Mouse (Mus musculus) lung, embryonic 14.5 days (tissue): ENCODE measurements around the gene Muc1. TPM values are rescaled to one million over a fixed set of nuclear protein-coding genes. Genes with fewer than 3 reads are reported as not detected.
"Not testable (repeated sequence)": the region's sequence is repeated elsewhere in the genome, so short reads cannot be mapped to it uniquely, and the experiment has no call there.

ENCODE experiments used
- ATAC-seq: fragments of 200-750 bp; cut with Nextera tagmentation; 2 replicates; pipeline ENCODE4 v1.8.0; 2017; ENCODE audit warnings: mild to moderate bottlenecking, moderate TSS enrichment, moderate library complexity; ENCODE audit not compliant: insufficient read depth
- DNase-seq: peaks from one replicate; pipeline ENCODE4 v3.0.0-alpha.2; 2015
- H3K27ac ChIP-seq: fragments of 300-500 bp; sonication (generic); 2 replicates; pipeline ENCODE4 v1.5.1; 2014; ENCODE audit warnings: low read depth, mild to moderate bottlenecking, moderate library complexity
- H3K27me3 ChIP-seq: fragments of 300-500 bp; sonication (generic); 2 replicates; pipeline ENCODE4 v1.6.1; 2014; ENCODE audit warnings: low read length, control low read depth; ENCODE audit not compliant: insufficient read depth
- H3K36me3 ChIP-seq: fragments of 300-500 bp; sonication (generic); 2 replicates; pipeline ENCODE4 v1.6.1; 2014; ENCODE audit warnings: control low read depth; ENCODE audit not compliant: insufficient read depth
- H3K4me1 ChIP-seq: fragments of 300-500 bp; sonication (generic); 2 replicates; pipeline ENCODE4 v1.6.1; 2014; ENCODE audit warnings: antibody characterized with exemption, control low read depth; ENCODE audit not compliant: insufficient read depth
- H3K4me2 ChIP-seq: fragments of 300-500 bp; sonication (generic); 2 replicates; pipeline ENCODE4 v1.6.1; 2014; ENCODE audit warnings: mild to moderate bottlenecking
- H3K4me3 ChIP-seq: fragments of 300-500 bp; sonication (generic); 2 replicates; pipeline ENCODE4 v1.5.1; 2014; ENCODE audit warnings: low read depth, low read length
- H3K9ac ChIP-seq: fragments of 300-500 bp; sonication (generic); 2 replicates; pipeline ENCODE4 v1.6.1; 2014
- H3K9me3 ChIP-seq: fragments of 300-500 bp; sonication (generic); 2 replicates; pipeline ENCODE4 v1.6.1; 2016; ENCODE audit warnings: low read depth, low read length, control low read depth
- CTCF ChIP-seq: IDR thresholded peaks from 2 replicates; pipeline ENCODE4 v1.5.1; 2016; ENCODE audit warnings: antibody characterized with exemption, low read depth
- WGBS: fragments of 180-500 bp; shearing (Covaris S2); extraction: QIAGEN DNeasy Blood & Tissue Kit; methylation state at CpG from one replicate; pipeline ENCODE4 v1.1.7; 2014; 5-methylcytosine and 5-hydroxymethylcytosine counted together
- polyA plus RNA-seq: library from polyadenylated mRNA; unstranded; fragments of >200 nt; fragmentation: Nextera tagmentation; extraction: Ambion mirVana; gene quantifications from 2 replicates; pipeline ENCODE4 v1.2.1, GENCODE M21; 2014

Gene Muc1
- polyA plus RNA-seq, 1 experiment from 2014 or later = 50.4 TPM

GRCm38 (mm10) chr3:89210162-89210561 is 18.7 kb upstream of the Muc1 start:
- Histone ChIP-seq H3K36me3 (peaks cover 65% of the 10 kb centered on the region), H3K27ac (no peak overlapping the region), H3K4me1 (peaks cover 5% of the 10 kb centered on the region), H3K9me3 (no peaks in the 10 kb centered on the region), H3K27me3 (no peaks in the 10 kb centered on the region), H3K4me3 (no peak overlapping the region), H3K9ac (no peak overlapping the region), H3K4me2 (no peak overlapping the region)
- DNase-seq (peak; percentile 27), ATAC-seq (no peak)
- TF ChIP-seq CTCF = no peak
- 73% methylated on average over 13 of the region's 13 CpGs for WGBS

GRCm38 (mm10) chr3:89210731-89211130 is 18.1 kb upstream of the Muc1 start:
- no peaks in the 10 kb centered on the region for H3K27me3 ChIP-seq
- no peak overlapping the region for H3K9ac ChIP-seq
- H3K9me3 ChIP-seq = no peaks in the 10 kb centered on the region
- H3K4me1 ChIP-seq = peaks cover 10% of the 10 kb centered on the region
- H3K4me3 ChIP-seq = no peak overlapping the region
- DNase-seq = no peak
- no peak overlapping the region for H3K4me2 ChIP-seq
- H3K27ac ChIP-seq = no peak overlapping the region
- peaks cover 60% of the 10 kb centered on the region for H3K36me3 ChIP-seq
- WGBS = 73% methylated on average over 7 of the region's 7 CpGs
- ATAC-seq = no peak
- TF ChIP-seq CTCF = no peak

- peak; percentile 98 for DNase-seq
- Histone ChIP-seq H3K4me1 (peaks cover 16% of the 10 kb centered on the region), H3K4me2 (peak overlapping the region; percentile 90), H3K9ac (peak overlapping the region; percentile 72), H3K9me3 (no peaks in the 10 kb centered on the region), H3K27me3 (no peaks in the 10 kb centered on the region), H3K4me3 (peak overlapping the region; percentile 77), H3K27ac (peak overlapping the region; percentile 98), H3K36me3 (peaks cover 27% of the 10 kb centered on the region)
- no peak for TF ChIP-seq CTCF
- ATAC-seq = peak; percentile 89
- WGBS = under 1% methylated on average over 69 of the region's 69 CpGs
These were observed 14.9 kb upstream of the Muc1 start for GRCm38 (mm10) chr3:89213803-89214530.

GRCm38 (mm10) chr3:89214681-89215411 is 14.0 kb upstream of the Muc1 start, which contains the start of gene Thbs3:
Thbs3 (plus strand) TSS chr3:89215180.
- Histone ChIP-seq H3K9me3 (no peaks in the 10 kb centered on the region), H3K27me3 (no peaks in the 10 kb centered on the region), H3K4me1 (peaks cover 20% of the 10 kb centered on the region), H3K36me3 (peaks cover 19% of the 10 kb centered on the region), H3K9ac (peak within 1 kb of the TSS; percentile 72), H3K4me2 (peak within 1 kb of the TSS; percentile 90), H3K4me3 (peak within 1 kb of the TSS; percentile 77), H3K27ac (peak within 1 kb of the TSS; percentile 98)
- 1% methylated on average over 19 of the region's 19 CpGs for WGBS
- ATAC-seq (no peak), DNase-seq (peak; percentile 36)
- TF ChIP-seq CTCF = no peak

- Histone ChIP-seq H3K4me3 (peak overlapping the region; percentile 77), H3K27ac (no peak overlapping the region), H3K36me3 (peaks cover 9% of the 10 kb centered on the region; the same call in 1 of the 2 replicates), H3K27me3 (no peaks in the 10 kb centered on the region), H3K4me2 (peak overlapping the region; percentile 90), H3K9me3 (no peaks in the 10 kb centered on the region), H3K9ac (peak overlapping the region; percentile 72; the same call in 1 of the 2 replicates), H3K4me1 (peaks cover 20% of the 10 kb centered on the region)
- WGBS = under 1% methylated on average over 6 of the region's 6 CpGs
- ATAC-seq (peak; percentile 13), DNase-seq (peak; percentile 96)
- peak; percentile 96 for TF ChIP-seq CTCF
These were observed 13.0 kb upstream of the Muc1 start for GRCm38 (mm10) chr3:89215853-89216252.

- H3K9me3 ChIP-seq, H3K27ac ChIP-seq, H3K9ac ChIP-seq, H3K4me3 ChIP-seq, DNase-seq, ATAC-seq, H3K27me3 ChIP-seq, H3K36me3 ChIP-seq: not testable (repeated sequence)
- peaks cover 20% of the 10 kb centered on the region for H3K4me1 ChIP-seq
- WGBS = 73% methylated on average over 7 of the region's 7 CpGs
- H3K4me2 ChIP-seq = peak overlapping the region; percentile 90
These were observed 12.4 kb upstream of the Muc1 start for GRCm38 (mm10) chr3:89216407-89216806.

- Histone ChIP-seq H3K9me3 (no peaks in the 10 kb centered on the region), H3K4me2 (peak overlapping the region; percentile 36), H3K36me3 (peaks cover 4% of the 10 kb centered on the region; the same call in 1 of the 2 replicates), H3K4me3 (no peak overlapping the region), H3K4me1 (peaks cover 16% of the 10 kb centered on the region), H3K27ac (peak overlapping the region; percentile 79; the same call in 1 of the 2 replicates), H3K27me3 (no peaks in the 10 kb centered on the region), H3K9ac (no peak overlapping the region)
- no peak for TF ChIP-seq CTCF
- peak; percentile 67 for DNase-seq
- WGBS = 66% methylated on average over 1 of the region's 1 CpGs
- ATAC-seq = no peak
These were observed 10.6 kb upstream of the Muc1 start for GRCm38 (mm10) chr3:89218271-89218670.
